Mouse (Mus musculus): Measurements from ENCODE around the gene Tef.

Tef gene

DNA sequence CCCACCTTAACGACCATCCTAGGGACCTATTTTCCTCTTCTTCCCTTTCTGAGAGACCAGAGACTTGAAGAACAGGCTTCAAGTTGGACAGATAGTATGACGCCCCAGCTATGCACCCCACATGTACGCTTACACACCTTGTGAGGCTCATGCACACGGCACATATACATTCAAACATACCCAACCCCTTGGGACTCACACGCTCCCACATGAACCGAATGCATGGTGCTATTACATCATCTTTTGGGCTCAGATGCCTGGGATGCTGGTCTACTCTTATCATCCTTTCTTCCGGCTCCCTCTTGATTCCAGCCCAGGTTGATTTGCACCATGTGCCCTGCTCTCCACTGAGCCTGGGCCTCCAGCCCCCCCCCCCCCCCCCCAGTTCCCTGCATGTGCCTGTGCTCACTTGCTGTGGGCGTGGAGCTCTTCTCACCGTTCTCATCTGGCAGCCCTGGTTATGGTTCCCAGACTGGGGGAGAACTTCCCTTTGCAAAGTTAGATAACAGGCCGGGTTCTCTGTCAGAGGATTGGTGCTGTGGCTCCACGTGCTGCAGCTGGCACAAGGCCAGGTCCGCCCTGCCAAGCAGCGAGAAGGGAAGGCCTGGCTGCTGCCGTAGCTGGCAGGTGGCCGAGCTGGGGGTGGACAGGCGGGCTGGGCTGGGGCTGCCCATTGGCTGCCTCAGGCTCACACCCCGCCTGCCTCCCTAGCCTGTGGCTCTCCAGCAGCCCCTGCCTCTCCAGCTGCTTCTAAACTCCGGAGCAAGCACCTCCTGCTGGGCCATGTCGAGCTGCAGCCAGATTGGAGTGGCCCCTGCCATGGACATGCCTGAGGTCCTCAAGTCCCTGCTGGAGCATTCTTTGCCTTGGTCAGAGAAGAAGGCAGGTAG lies at the start of gene Tef:
Gene Tef, plus strand, starts transcription at position 421 of the 890 bp plus-strand sequence.
- in situ Hi-C loops (cut with MboI): no loop called here

DNA sequence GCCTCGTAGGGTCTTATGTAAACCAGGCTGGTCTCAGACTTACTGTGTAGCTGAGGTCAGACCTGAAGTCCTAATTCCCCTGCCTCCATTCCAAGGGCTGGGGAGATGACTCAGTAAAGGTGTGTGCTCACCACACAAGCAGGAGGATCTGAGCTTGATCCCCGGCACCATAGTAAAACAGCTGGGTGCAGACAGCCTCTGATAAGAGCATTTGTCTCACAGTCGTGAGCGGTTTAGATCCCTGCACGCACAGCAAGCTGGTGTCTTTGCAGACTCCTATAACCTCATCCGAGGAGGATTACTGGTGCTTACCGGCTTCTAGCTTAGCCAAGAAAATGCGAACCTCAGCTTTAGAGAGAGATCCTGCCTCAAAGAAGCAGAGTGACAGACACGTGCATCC lies 48.6 kb upstream of the Tef start:
- in situ Hi-C loops (cut with MboI): no loop called here

- in situ Hi-C loops (cut with MboI): no loop called here
These were observed 43.5 kb upstream of the Tef start for GRCm38 (mm10) chr15:81758701-81759100.

GRCm38 (mm10) chr15:81759542-81759941 lies 42.7 kb upstream of the Tef start:
- in situ Hi-C loops (cut with MboI): no loop called here

- in situ Hi-C loops (cut with MboI): no loop called here
These were observed 41.7 kb upstream of the Tef start for GRCm38 (mm10) chr15:81760361-81761079.

GRCm38 (mm10) chr15:81761381-81761780 lies 40.8 kb upstream of the Tef start:
- in situ Hi-C loops (cut with MboI): no loop called here

DNA sequence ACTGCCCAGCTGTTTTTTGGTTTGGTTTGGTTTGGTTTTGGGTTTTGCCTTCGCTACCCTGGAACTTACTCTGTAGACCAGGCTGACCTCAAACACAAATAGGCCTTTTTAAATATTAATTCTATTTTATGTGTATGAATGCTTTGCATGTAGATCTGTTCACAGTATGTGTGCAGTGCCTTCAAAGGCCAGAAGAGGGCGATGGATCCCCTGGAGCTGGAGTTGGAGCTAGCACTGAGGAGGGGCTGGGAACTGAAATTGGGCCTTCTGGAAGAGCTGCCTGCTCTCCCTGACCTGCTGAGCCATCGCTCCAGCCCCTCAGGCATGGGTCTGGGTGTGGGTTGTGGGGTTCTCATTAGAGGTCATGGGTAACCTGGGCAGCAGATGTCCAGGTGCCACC lies 40.3 kb upstream of the Tef start:
- in situ Hi-C loops (cut with MboI): no loop called here

- in situ Hi-C loops (cut with MboI): no loop called here
These were observed 37.6 kb upstream of the Tef start for GRCm38 (mm10) chr15:81764573-81764972.

DNA sequence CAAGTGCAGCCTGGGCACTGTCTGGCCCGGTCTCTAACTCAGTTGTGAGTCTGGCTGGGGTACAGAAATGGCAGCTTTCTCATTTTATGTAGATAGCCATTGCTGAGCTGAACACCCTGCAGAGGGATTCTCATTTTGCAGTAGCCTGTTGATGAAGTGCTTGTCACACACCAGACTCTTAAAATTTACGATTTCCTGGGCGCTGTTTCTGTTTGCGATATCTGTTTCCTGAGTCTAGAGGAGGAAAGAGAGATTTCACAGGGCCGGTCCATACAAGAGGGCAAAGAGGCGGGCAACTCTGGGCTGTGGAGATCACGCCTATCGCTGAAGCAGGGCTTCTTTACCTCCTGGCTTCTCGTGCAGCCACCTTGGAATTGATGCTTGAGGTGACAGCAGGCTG lies 36.6 kb upstream of the Tef start:
- in situ Hi-C loops (cut with MboI): no loop called here

DNA sequence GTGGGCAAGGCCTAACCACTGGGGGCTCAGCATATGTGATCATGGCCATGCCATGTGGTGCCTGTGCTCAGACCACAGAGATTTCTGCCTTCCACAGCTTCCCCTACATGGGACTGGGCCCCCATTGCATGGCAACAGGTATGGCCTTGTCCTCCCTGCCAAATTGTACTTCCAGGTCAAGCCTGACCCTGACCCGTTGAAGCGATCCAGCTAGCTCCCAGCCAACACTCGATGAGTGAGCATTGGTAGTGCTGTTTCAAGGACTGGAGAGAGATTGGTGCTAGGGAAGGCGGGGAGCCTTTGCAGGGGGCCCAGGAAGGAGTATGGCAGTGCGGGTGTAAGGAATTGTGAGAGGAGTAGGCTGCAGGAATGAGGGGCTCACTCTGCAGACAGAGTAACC lies 35.8 kb upstream of the Tef start:
- in situ Hi-C loops (cut with MboI): no loop called here

DNA sequence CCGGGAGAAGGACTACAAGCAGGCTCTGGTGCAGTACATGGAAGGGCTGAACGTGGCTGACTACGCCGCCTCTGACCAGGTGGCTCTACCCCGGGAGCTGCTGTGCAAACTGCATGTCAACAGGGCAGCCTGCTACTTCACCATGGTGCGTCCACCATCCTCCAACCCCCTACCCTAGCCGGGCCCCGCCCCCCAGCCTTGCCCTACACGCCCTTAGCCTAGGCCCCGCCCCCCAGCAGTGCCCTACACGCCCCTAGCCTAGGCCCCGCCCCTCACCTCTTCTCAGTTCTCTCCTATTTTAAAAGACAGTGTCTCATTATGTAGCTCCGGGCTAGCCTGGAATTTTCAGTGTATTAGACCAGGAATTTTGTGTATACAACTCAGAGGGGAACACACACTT lies 33.2 kb upstream of the Tef start:
- in situ Hi-C loops (cut with MboI): no loop called here

DNA sequence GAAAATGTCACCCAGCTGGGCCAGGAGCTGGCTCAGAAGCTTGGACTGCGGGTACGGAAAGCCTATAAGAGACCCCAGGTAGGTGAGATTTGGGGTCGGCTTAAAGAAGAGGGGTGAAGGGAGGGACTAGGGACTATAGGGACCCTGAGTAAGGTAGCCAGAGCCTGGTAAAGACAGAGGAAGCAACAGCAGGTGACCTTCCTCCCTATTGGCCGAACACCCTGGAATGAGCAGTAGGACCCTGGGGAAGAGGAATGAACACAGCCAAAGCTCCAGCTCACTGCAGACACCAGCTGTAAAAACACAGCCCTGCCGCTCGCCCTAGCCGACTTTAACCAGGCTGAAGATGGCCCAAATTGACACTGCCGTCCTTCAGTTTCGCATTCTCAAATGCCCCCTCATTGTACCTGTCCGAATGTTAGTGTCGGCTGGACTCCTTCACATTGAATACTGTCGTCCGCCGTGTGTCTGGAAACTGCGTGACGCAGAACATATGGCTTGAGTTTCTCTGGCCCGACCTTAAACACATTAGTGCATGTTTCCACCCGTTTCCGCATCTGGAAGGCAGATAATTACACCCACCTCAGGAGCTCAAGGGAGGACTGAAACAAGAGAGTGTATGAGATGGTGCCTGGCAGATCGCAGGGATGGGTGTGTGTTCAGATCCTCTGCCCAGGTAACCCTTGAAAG lies 29.6 kb upstream of the Tef start:
- in situ Hi-C loops (cut with MboI): no loop called here

DNA sequence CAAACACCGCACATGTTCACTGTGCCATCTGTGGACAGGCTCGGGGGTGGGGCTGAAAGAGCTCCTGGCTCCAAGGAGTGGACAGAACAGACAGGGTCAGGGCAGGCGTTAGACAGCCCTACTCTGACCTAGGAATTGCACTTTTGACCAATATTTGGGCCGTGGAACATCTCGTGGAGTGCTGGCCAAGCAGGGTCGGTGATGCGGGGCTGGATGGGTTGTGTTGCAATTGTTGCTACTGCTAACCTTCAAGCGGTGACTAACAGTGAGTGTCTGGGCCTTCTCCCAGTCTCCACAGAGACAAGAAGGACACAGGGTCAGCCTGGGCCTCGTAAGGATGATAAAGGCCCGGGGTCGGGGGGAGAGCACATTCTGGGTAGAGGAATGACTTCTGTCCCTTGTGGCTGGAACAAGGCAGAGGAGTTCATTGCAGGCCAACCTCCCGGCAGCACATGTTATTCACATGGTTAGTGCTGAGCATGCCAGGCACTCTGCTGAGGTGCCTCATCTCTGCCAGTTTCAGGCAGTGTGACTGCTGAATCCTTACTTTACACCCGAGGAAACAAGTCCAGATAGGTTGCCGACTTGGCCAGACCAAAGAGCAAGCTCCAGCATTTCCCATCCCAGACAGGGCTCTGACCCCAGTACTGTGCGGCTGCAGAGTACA lies 27.6 kb upstream of the Tef start:
- in situ Hi-C loops (cut with MboI): no loop called here

DNA sequence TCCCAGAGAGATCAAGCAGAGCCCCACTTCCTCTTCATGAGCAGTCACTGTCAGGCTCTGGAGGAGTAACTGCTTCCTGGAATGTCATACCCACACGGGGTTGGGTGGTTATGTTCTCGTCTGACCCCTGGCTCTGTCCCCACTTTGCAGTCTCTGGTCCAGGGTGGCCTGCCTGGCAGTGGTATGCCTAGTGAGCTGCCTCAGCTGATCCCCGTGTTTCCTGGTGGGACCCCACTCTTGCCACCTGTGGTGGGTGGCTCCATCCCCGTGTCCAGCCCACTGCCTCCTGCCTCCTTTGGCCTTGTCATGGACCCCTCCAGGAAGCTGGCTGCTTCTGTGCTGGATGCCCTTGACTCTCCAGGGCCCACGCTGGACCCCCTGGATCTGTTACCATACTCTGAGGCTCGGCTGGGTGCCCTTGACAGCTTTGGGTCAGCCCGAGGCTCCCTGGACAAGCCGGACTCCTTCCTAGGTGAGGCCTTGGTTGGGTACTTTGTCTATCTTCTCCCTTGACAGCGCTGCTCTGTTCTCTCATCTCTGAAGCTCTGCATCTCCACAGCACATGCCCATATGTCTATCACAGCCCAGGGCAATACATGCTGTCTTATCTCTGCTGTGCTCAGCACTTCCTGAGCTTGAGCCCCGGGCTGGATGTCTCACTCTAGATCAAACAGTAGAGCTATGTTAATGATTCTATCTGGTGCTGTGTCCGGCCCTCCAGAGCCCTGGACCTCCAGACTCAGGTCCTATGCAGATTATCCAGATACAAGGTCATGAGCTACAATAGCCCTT lies 25.4 kb upstream of the Tef start:
- in situ Hi-C loops (cut with MboI): no loop called here

- in situ Hi-C loops (cut with MboI): no loop called here
These were observed 20.4 kb upstream of the Tef start for GRCm38 (mm10) chr15:81781816-81782215.

- in situ Hi-C loops (cut with MboI): no loop called here
These were observed 17.5 kb upstream of the Tef start for GRCm38 (mm10) chr15:81784762-81785161.

GRCm38 (mm10) chr15:81785701-81786100 lies 16.5 kb upstream of the Tef start:
- in situ Hi-C loops (cut with MboI): no loop called here

DNA sequence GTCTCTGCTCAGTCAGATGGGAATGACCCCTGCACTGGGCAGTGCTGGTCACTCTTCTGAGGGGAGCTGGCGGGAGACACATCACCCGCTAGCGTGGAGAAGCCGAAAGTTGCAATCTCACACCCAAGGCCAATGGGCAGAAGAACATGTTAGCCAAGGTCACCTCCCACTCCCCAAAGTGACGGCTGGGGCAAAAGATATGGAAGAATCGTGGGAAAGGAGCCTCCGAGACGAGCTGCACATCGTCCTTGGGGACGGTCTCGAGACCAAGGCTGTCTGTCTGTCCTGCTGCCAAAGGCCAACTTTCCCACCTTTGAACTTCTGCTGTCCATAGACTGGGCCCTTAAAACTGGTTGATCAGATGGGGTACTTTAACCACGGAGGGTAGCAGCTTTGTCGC lies 14.7 kb upstream of the Tef start:
- in situ Hi-C loops (cut with MboI): no loop called here

- in situ Hi-C loops (cut with MboI): no loop called here
These were observed 9.8 kb upstream of the Tef start for GRCm38 (mm10) chr15:81792444-81792843.

DNA sequence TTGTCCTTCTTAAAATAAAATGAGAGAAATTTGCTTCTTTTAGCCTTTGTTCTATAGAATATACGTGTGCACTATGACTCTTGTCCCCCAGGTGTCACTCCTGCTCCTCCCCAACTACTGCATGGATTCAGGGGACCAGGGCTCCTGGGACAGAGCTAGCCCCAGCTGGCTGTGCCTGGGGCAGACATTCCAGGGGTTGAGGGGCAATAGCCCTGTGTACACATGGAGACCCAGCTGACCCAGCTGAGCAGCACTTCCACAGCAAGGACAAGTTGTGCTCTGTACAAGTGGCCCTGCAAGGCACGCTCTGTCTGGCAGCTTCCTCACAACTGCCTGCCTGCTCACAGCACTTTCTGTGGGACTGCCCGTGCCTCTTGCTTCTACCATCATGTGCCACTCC lies 6.0 kb upstream of the Tef start:
- in situ Hi-C loops (cut with MboI): no loop called here

DNA sequence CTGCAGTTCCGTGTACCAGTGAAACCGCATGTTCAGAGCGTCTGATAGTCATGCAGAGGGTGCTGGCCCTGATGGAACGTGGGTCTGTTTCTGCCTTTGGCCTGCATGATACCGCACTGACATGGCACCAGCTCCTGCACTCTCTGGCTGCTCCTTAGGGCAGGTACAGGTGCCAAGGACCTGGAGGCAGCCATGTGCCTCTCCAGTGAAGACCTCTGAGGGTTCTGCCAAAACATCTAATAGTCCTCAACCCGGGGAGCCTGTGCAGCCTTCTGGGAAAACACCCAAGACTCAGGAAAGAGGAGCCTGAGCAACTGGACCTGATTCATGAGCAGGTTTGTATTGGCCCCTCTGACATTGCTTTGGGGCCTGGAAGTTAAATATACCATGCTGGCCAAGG lies 4.4 kb upstream of the Tef start:
- in situ Hi-C loops (cut with MboI): no loop called here

All from mature B cell (primary cell).